Mouse (Mus musculus) urinary bladder, postnatal 14 days (tissue): Measurements from ENCODE around the gene Sgip1.

Experiments used
- DNase-seq: peaks from one replicate; pipeline ENCODE4 v3.0.0; 2021; ENCODE audit warnings: low spot score

Sgip1 gene

DNA sequence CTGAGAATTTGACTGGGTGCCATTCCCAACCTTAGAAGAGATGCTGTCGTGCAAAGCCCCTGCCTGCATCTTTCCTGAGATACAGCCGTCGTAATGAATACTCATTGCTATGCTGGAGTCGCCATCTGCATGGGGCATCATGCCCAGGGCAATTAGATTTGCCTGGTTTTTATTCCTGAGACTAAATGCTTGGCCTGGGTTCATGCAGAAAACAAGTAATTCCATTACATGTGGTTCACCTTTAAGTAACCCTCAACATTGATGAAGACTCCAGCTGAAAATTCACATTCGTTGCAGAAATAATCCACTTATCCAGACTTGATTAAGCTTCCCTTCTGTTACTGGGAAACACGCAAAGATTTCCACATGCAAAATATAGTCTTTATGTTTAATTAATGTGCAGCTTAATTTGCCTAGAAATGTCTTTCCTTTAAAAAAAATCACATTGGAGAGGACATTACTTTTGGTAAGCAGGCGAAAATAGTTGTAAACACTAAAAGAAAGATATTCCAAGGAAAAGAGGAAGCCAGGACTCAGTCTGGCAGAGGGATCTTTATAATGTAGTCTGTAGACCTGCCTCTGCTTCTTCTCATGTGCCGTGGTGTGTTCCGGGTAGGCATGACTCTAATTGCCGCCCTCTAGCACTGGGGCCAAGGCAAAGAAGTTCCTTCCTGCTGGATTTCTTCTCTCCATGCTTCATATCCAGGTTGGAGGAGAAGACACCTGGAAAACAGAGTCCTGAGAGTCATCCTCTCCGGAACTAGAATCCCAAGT is 100.0 kb downstream of the Sgip1 start:
- DNase-seq, result no peak

GRCm38 (mm10) chr4:102850498-102850897 is 109.4 kb downstream of the Sgip1 start:
- DNase-seq, result no peak

DNA sequence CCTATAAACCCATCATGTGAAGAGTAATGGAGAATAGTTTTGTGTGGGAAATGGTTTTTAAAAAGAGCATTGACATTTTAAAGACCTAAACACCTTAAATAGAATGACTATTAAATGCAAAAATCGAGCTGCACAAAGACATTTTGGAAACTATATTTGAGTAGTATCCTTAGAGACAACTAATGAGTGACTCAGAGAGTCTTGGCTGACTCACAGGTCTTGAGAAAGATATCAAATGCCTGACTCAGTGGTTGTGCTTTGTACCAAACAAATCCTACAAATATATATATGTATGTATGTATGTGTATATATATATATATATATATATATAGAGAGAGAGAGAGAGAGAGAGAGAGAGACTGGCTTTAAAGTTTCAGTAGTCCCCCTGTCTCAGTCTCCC is 110.1 kb downstream of the Sgip1 start:
- DNase-seq, result no peak

DNA sequence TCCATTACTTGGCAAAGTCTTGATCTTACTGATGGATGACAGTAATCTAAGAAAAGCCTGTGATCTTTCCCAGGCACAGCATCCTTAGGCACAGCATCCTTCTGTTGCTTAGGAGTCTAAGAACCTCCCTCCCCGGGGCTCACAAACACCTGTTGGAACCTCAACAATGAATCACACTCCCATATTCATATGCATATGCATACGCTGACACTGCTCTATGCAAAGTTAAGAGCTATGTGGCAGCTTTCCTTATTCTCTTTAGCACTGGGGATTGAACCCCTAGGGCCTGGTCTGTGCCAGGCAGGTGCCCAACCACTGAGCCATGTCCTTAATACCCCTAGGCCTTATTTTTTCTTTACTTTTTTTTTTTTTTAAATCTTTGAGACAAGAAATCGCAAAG is 111.2 kb downstream of the Sgip1 start:
- DNase-seq, result no peak

DNA sequence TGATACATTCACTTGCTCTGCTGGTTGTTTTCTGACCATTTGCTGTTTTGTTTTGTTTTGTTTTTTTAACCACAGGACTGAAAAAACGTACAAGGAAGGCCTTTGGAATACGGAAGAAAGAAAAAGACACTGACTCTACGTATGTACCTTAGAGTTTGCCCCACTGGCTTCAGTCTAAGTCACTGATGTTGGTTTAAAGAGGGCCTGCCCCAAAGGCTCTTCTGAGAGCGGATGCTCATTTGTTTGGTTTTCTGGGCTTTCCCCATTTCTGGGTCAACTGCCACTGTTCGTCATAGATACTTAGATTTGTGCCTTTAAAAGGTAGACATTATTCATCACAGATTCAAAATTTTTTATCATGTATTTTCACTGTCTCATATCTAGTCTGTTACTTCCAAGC is 111.7 kb downstream of the Sgip1 start:
- DNase-seq, result no peak

DNA sequence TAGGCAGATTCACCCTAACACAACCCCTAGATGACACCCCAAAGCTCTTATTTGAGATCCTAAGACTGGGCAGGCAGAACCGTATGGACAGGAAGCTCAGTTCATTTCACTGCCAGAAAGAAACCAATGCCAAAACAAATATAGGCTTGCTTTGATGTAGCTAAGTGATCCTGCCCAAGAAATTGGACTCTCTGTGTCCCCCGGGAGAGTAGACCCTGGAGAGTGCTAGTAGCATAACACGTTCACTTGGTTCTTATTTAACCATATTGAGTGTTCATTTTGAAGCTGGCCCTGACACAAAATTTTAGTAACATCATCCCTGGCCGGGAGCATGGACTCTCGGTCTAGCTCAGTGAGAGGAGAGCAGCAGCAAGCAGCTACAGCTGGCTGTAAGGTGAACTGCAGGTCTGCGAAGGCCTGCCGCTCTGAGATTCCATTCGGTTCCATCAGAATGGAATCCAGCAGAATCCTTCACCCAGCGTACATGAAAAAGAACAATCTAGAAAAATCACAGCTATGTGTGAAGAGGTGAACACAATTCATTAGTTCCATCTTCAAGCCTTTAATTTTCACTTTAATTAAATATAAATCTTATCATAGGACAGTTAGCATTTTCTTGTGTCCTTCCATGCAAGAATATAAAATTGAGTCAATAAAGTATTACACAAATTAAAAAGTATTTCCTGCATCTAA is 112.4 kb downstream of the Sgip1 start:
- no peak for DNase-seq

- DNase-seq, result no peak
Measured at GRCm38 (mm10) chr4:102854928-102855892, 114.1 kb downstream of the Sgip1 start.

- no peak for DNase-seq
Measured at GRCm38 (mm10) chr4:102856086-102856485, 115.0 kb downstream of the Sgip1 start.

DNA sequence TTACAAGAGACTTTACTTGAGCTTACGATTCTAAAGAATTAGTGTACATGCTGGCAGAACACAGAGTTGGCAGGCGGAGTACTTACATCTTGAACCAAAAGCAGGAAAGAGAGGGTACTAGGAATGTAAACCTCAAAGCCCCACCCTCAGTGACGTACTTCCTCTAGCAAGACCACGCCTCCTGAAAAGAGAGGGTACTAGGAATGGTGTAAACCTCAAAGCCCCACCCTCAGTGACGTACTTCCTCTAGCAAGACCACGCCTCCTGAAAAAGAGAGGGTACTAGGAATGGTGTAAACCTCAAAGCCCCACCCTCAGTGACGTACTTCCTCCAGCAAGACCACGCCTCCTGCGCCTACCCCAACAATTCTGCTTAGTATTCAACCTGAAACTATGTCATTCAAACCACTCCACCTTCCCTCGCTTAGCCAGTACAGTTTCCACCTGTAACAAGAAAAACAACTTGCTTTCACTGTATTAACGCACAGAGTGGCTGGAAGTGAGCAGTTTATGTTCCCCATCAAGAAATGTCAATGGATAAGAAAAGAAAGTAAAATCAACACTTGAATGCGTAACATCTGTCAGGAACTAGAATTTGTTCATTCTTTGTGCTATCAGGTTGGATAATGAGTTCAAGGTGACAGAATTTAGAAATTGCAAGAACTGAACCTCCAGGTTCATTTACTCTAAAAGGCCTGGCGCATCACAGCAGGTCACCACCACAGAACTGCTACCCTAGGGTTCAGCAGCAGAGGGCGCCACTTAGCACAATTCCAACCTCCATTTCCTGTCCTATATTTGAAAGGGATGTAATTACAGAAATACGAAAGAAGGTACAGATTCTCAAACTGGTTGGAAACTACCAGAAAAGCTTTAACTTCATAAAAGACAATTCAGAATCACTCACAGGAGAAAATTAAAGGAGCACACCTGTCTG is 118.4 kb downstream of the Sgip1 start:
- no peak for DNase-seq

- DNase-seq, result no peak
Measured at GRCm38 (mm10) chr4:102862751-102863710, 121.9 kb downstream of the Sgip1 start.

DNA sequence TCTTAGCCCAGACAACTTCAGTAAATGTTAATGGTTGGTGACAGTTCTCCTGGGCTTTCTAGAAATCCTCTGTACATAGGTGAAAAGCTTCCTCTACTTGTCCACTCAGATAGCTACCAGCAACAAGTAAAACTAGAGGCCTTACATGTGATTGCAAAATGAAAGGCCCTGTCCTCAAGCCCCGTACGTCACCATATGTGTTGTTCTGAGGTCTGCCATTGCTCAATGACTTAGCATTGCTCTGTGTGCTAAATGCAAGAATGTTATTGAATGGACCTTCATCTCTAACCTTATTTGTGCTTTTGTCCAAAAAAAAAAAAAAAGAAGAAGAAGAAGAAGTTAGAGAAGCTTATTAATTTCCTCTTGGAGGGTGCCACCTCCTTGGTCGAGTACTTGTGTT is 125.4 kb downstream of the Sgip1 start:
- no peak for DNase-seq

- no peak for DNase-seq
Measured at GRCm38 (mm10) chr4:102871274-102871673, 130.2 kb downstream of the Sgip1 start.

- DNase-seq, result no peak
Measured at GRCm38 (mm10) chr4:102883142-102883541, 142.0 kb downstream of the Sgip1 start.

GRCm38 (mm10) chr4:102884228-102884627 is 143.1 kb downstream of the Sgip1 start:
- no peak for DNase-seq

GRCm38 (mm10) chr4:102886459-102886858 is 145.4 kb downstream of the Sgip1 start:
- DNase-seq, result no peak

DNA sequence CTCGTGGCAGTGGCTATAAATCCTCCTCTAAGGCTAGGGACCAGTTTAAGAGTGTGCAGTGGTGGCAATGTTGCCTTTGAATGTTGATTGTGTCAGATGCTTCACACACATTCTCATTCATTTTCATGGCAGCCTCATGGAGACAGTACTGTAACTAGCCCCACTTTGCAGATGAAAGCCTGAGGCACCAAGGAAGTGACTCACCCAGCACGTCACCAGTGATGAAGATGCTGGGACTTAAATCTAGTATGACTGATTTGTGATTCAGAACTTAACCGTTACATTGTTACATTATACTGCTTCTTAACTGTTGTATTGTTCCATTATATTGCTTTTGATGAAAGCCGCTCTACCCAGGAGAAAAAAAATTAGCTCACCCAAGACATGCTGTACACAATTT is 145.8 kb downstream of the Sgip1 start:
- DNase-seq, result no peak

DNA sequence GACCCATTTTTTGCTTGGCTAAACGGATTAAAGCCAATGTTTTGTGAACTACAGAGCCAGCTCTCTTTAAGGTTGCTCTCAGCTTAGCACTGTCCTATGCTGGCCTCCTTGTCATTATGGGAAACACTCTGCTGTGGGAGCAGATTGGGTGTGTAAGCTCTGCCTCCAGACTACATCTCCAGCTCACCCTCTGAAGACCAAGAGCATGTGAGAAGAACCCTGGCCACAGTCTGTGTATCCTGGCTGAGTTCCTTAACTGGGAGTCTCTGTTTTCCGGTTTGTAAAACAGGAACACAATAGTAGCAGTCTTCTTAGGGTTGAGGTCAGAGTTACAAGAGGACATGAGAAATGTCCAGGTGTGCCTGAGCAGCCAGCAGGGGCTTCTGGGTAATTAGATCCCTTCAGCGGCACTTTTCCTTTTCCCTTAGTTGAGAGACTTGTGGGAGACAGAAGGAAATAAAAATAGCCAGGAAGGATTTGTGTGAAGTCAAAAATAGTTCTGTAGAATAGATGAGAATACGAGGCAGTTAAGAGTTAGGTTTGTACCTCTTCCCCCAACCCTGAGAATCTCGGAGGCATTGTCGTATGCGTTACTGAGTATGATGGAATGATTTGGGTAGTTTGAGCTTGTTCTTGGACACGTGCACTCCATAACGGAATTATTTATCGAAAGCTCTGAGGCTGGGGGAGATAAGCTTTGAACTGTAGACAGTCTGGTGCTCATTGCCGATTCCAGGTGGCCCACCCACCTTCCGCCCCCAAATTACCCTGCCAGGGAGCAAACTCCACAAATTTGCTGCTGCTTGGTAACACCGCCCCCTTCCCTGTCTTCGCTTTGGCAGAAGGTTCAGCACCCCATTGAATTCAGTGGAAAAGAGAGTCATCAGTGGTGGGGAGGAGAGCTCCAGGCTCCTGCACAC is 146.9 kb downstream of the Sgip1 start:
- no peak for DNase-seq

DNA sequence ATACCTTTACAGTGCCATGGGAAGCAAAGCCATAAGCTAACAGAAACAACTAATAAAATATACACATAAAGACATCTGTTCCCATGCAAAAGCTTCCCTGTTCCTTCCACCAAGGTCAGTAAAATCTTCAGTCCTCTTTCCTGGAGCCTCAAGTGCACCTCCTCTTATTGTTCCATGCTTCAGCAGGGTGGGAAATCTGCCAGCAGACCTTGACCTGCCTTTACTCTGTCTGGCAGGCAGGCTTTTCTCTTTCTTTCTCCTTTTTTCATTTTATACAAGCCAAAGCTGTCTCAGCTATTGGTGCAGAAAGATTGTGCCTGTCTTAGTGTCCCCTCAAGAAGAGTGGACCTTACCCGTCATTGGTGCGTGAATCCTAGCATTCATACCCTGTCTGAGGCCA is 154.8 kb downstream of the Sgip1 start:
- no peak for DNase-seq

DNA sequence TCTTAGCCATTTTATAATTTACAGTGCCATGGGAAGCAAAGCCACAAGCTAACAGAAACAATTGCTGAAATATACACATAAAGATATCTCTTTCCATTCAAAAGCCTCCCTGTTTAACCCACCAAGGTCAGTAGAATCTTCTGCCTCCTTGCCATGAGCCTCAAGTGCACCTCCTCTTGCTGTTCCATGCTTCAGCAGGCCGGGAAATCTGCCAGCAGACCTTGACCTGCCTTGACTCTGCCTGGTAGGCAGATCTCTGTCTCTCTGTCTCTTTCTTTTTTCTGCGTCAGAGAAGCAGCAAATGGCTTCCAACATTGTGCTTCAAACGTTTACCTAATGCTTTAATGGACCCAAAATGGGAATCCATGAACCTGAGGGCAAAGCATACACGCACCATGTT is 157.9 kb downstream of the Sgip1 start:
- no peak for DNase-seq
